Mouse (Mus musculus): ENCODE measurements at regions not wholly inside any gene's neighbourhood (a gene's known extent, or its start where the extent isn't known, plus 50 kb on each side); places are given as distances from the start of the nearest gene placed in this dataset.

- H3K27me3 ChIP-seq (replicated peaks), result no peaks in the 10 kb centered on the region
- no peak for ATAC-seq (ENCODE audit: insufficient number of reproducible peaks, low FRiP score)
- H3K36me3 ChIP-seq, result no peaks in the 10 kb centered on the region
- H3K9ac ChIP-seq, result peak overlapping the region; percentile 32; the same call in 1 of the 2 replicates
- no peak overlapping the region for H3K4me3 ChIP-seq
- peak overlapping the region; percentile 20 for H3K4me2 ChIP-seq
- no peaks in the 10 kb centered on the region for H3K9me3 ChIP-seq (replicated peaks)
- peaks cover 65% of the 10 kb centered on the region for H3K4me1 ChIP-seq (replicated peaks)
- peak overlapping the region; percentile 66 for H3K27ac ChIP-seq (ENCODE audit: poor library complexity, severe bottlenecking)
- WGBS, result 17% methylated on average over 6 of the region's 6 CpGs
Measured at GRCm38 (mm10) chr5:107054900-107055452, 90.9 kb downstream of the Cdc7 start.

GRCm38 (mm10) chr5:107055455-107055854 is 91.3 kb downstream of the Cdc7 start:
- H3K4me2 ChIP-seq, result peak overlapping the region; percentile 20; the same call in 1 of the 2 replicates
- peak overlapping the region; percentile 32; the same call in 1 of the 2 replicates for H3K9ac ChIP-seq
- no peaks in the 10 kb centered on the region for H3K36me3 ChIP-seq
- H3K4me3 ChIP-seq, result no peak overlapping the region
- H3K4me1 ChIP-seq (replicated peaks), result peaks cover 65% of the 10 kb centered on the region
- no peaks in the 10 kb centered on the region for H3K27me3 ChIP-seq (replicated peaks)
- ATAC-seq (ENCODE audit: insufficient number of reproducible peaks, low FRiP score), result no peak
- peak overlapping the region; percentile 66 for H3K27ac ChIP-seq (ENCODE audit: poor library complexity, severe bottlenecking)
- 38% methylated on average over 3 of the region's 3 CpGs for WGBS
- H3K9me3 ChIP-seq (replicated peaks), result no peaks in the 10 kb centered on the region

Data from heart, embryonic 12.5 days (tissue).